Mouse (Mus musculus) layer of hippocampus, postnatal 36 days (tissue): ENCODE measurements around the gene Faap24. TPM values are rescaled to one million over a fixed set of nuclear protein-coding genes. Genes with fewer than 3 reads are reported as not detected.

Experiments used
- DNase-seq, 2 experiments: peaks; one replicate each; pipeline ENCODE4 v3.0.0; 2022
- total RNA-seq, 2 experiments: library from RNA; stranded (reverse); gene quantifications; 2 replicates each; pipeline ENCODE4 v1.2.3; 2021

The Faap24 gene
- total RNA-seq, 2 experiments from 2014 or later: 5.0 to 5.4 TPM

DNA sequence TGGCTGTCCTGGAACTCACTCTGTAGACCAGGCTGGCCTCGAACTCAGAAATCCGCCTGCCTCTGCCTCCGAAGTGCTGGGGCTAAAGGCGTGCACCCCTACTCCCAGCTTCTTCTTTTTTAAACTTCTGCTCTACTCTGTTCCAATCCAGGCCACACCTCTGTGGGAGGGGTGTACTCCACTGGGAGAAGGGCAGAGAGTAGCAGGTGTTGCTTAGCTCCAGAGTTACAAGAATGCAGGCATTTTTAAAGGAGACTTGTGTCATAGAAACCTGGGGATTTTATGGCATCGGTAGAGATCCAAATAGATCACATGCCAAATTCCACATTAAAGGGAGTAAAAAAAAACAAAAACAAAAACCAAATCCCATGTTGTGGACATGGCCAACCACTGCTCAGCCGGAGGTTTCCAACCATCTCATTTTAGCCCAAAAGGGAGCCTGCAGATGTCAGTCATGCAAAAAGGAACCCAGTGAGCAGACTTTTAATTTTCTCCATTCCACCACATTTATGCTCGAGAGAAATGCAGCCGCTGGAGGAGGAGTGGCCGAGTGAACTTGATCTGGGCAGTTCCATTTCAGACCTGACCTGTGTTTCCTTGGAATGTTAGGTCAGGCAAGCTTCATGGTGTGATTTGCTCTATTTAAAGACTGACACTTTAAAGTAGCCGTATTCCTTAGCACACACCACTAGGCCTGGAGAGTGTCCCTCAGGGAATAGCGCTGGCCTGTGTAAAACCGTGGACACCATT is 31.3 kb downstream of the Faap24 start:
- no peak for DNase-seq

DNA sequence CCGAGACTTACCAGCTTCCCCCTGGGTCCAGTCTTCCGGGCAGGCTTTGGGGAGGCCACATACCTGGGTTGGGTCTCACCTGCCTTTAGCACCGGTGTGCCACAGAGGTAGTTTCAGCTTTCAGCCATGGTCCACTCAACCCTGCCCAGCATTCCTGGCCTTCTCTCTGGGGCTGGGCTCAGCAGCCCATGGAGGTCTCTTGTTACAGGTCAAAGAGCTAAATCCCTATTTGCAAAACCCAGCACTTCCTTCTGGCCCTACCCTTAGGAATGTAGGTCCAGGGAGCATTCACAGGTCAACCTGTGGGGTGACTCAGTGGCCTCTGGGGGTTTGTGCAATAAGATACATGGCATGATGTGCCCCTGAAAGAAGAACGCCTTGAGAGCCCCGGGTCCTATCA is 33.8 kb downstream of the Faap24 start:
- no peak for DNase-seq

DNA sequence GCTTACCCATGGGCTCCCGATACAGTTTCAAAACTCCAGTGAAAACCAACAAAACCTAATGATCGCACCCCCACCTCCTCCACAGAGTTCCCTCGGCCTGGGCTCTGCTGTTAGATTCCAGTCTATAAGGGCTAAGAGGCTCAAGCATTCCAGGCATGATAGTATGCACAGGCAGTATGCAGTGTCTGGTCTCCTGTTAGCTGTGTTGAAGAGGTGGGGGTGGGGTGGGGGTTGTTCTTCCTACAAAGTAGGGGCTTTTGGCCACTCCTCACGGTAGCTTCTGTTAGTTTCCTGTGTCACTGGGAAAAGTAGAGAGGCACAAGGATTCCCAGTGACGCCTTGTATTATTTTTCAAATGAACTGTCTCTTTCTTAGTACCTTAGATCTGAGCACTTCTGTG is 34.4 kb downstream of the Faap24 start:
- DNase-seq: no peak

- no peak for DNase-seq
These were observed 39.0 kb downstream of the Faap24 start for GRCm38 (mm10) chr7:35357621-35358020.

- no peak for DNase-seq
These were observed 41.2 kb downstream of the Faap24 start for GRCm38 (mm10) chr7:35355303-35355872.

GRCm38 (mm10) chr7:35353306-35353705 is 43.3 kb downstream of the Faap24 start:
- DNase-seq: no peak

DNA sequence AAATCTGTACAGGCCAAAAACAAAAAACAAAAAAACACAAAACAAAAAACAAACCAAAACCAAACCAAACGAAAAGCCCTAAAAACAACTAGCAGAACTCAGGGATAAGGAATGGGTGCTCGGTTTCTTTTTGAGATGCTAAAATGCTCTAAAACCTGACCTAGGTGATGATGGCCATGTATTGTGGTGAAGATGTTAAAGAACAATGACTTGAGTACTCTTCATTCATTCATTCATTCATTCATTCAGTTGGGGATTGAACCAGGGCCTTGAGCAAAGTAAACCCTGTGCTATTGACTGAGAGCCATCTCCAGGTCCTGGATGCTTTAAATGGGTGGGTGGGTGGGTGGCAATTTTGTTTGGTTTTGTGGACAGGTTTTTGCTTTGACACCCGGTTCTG is 45.5 kb downstream of the Faap24 start:
- no peak for DNase-seq

GRCm38 (mm10) chr7:35349886-35350684 is 46.6 kb downstream of the Faap24 start:
- no peak for DNase-seq

DNA sequence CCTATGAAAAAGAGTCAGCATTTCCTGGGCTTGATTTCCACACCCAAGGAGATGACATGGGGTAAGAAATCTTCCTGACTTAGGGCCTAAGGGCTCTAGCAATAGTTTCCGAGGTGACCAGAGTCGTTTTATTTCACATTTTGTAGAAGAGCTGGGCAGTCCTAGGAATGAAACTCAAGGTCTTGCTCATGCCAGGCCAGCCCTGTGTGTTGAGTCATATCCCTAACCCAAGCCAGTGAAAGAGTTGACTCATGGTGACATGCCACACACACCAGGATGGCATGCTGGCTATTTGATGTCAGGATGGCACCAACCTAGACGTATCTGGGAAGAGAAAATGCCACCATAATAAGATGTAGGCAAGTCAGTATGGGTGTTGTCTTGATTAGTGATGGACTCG is 47.6 kb downstream of the Faap24 start:
- DNase-seq: no peak

GRCm38 (mm10) chr7:35347918-35348700 is 48.5 kb downstream of the Faap24 start:
- DNase-seq: no peak

DNA sequence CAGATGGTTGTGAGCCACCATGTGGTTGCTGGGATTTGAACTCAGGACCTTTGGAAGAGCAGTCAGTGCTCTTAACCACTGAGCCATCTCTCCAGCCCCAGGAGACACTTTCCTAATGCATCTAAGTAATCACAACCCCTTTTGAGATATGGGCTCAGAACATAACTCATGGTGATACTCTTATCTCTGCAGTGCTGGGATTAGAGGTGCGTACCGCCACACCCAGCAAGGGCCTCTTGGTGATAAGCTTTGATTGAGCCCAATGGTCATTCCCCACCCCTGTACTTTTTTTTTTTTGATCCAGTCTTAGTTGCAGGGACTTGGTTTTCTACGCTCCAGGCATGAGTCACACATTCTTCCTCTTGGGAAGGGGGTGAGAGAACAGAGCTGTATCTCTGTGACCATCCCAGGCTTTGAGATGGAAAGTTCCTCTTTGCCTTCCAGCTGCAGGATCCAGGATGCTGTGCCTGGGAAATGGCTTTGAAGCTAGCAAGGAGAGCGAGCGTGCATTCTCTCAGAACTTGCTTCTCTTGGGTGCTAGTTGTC is 51.8 kb downstream of the Faap24 start:
- DNase-seq: no peak

DNA sequence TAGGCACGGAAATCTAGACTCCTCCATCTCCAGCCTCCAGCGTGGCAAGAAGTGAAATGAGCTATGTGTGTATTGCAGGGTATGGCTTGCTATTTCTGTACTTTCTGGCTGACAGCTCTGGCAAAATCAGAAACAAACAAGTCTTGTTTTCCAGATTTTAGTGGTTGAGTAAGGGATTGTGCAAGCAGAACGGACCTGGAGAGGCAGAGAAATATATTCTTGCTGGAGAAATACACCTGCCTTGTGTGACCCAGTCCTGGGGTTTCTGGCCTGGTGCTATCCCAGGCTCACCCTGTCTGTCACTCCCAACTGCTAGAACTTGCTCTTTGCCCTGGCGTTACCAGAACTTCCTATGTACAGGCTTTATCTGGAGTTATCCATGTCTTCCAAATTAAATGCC is 54.1 kb downstream of the Faap24 start:
- DNase-seq: no peak

Other genes with a start within 250 kb of the Faap24 start
- 10 to 100 TPM; 50.4 to 53.2 TPM for gene Slc7a10, start 210.5 kb downstream of the Faap24 start, total RNA-seq
- gene Lrp3, start 181.3 kb downstream of the Faap24 start, total RNA-seq: 10 to 100 TPM; 72.8 to 73.5 TPM
- gene Gpatch1, start 78.4 kb downstream of the Faap24 start, total RNA-seq: 10 to 100 TPM; 25.4 to 26.8 TPM
- 1 to 10 TPM; 4.0 to 6.0 TPM for gene Rhpn2, start 62.7 kb downstream of the Faap24 start, total RNA-seq
- gene Cep89, start 199 bp upstream of the Faap24 start, total RNA-seq: 10 to 100 TPM; 18.7 to 21.1 TPM
- gene Slc7a9, start 52.0 kb upstream of the Faap24 start, total RNA-seq: not detected
- under 1 TPM; 0.52 to 0.63 TPM for gene Tdrd12, start 140.9 kb upstream of the Faap24 start, total RNA-seq
- 10 to 100 TPM; 65.2 to 73.8 TPM for gene Nudt19, start 159.5 kb upstream of the Faap24 start, total RNA-seq
- gene Rgs9bp, start 188.7 kb upstream of the Faap24 start, total RNA-seq: under 1 TPM; 0.23 to 0.37 TPM
- gene Ankrd27, start 189.4 kb upstream of the Faap24 start, total RNA-seq: 10 to 100 TPM; 42.0 to 44.1 TPM